Mouse (Mus musculus) bone marrow macrophage, adult 2 months (primary cell): ENCODE data around the gene Prpf8.
"Not testable (repeated sequence)": the region's sequence is repeated elsewhere in the genome, so short reads cannot be mapped to it uniquely, and the experiment has no call there.

Experiments
- CTCF ChIP-seq: IDR thresholded peaks from 2 replicates; pipeline ENCODE4 v1.5.1; 2012; ENCODE audit warnings: low read depth, mild to moderate bottlenecking, low read length, moderate library complexity
- POLR2A ChIP-seq: IDR thresholded peaks from 2 replicates; pipeline ENCODE4 v1.6.1; 2012; ENCODE audit warnings: mild to moderate bottlenecking, low read depth, low read length, borderline replicate concordance

- not testable (repeated sequence) for TF ChIP-seq POLR2A, CTCF
These were observed 69.4 kb downstream of the Prpf8 start for GRCm38 (mm10) chr11:75556006-75556405.
